Mouse (Mus musculus): Measurements from ENCODE around the gene Btnl10.

DNA sequence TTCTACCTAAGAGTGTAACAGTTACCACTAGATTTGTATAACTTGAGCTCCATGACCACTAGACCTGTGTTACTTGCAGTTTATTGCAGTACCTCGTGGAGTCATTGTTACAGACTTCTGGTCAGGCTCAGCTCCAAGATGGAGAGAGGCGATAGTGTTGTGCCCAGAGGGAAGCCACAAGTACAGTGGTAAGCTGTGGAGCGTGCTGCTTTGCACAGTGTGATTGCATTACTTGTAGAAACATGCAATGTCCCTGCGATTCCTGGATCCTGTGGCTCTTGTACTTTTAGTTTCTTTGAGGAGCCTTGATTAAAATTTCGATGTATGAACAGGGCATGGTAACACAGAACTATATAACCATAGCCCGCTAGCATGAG lies 49.8 kb upstream of the Btnl10 start:
- TF ChIP-seq CTCF (IDR thresholded peaks at IDR 0.05; ENCODE audit: insufficient read depth, low read depth, low read length), result no peak
- no peak for TF ChIP-seq POLR2A (IDR thresholded peaks at IDR 0.05; ENCODE audit: insufficient read depth, low read depth, low read length)
